Mouse (Mus musculus): ENCODE results near the gene Kcnk13. TPM values are rescaled to one million over a fixed set of nuclear protein-coding genes. Genes with fewer than 3 reads are reported as not detected.
"Not testable (repeated sequence)": the region's sequence is repeated elsewhere in the genome, so short reads cannot be mapped to it uniquely, and the experiment has no call there.

The Kcnk13 gene
- polyA plus RNA-seq, 1 experiment from 2014 or later: 0.44 TPM

GRCm38 (mm10) chr12:99971205-99971894 lies 7.1 kb downstream of the Kcnk13 start:
- H3K4me1 ChIP-seq: peaks cover 10% of the 10 kb centered on the region
- not testable (repeated sequence) for DNase-seq (ENCODE audit: low spot score); H3K36me3 ChIP-seq; H3K9me3 ChIP-seq (replicated peaks); H3K27ac ChIP-seq; H3K4me3 ChIP-seq
- peaks cover 42% of the 10 kb centered on the region for H3K27me3 ChIP-seq (ENCODE audit: low read depth, poor library complexity, severe bottlenecking)
- 77% methylated on average over 7 of the region's 7 CpGs for WGBS

- WGBS: 54% methylated on average over 7 of the region's 7 CpGs
- H3K36me3 ChIP-seq: no peaks in the 10 kb centered on the region
- no peak overlapping the region for H3K27ac ChIP-seq
- peaks cover 27% of the 10 kb centered on the region for H3K27me3 ChIP-seq (ENCODE audit: low read depth, poor library complexity, severe bottlenecking)
- peak; percentile 23 for DNase-seq (ENCODE audit: low spot score)
- H3K9me3 ChIP-seq (replicated peaks): no peaks in the 10 kb centered on the region
- no peak overlapping the region for H3K4me3 ChIP-seq
- no peaks in the 10 kb centered on the region for H3K4me1 ChIP-seq
Observed at GRCm38 (mm10) chr12:99972825-99973224, 8.5 kb downstream of the Kcnk13 start.

- DNase-seq (ENCODE audit: low spot score): peak; percentile 23
- H3K36me3 ChIP-seq: no peaks in the 10 kb centered on the region
- no peak overlapping the region for H3K27ac ChIP-seq
- peaks cover 19% of the 10 kb centered on the region for H3K27me3 ChIP-seq (ENCODE audit: low read depth, poor library complexity, severe bottlenecking)
- H3K4me3 ChIP-seq: no peak overlapping the region
- no peaks in the 10 kb centered on the region for H3K4me1 ChIP-seq
- 90% methylated on average over 1 of the region's 1 CpGs for WGBS
- no peaks in the 10 kb centered on the region for H3K9me3 ChIP-seq (replicated peaks)
Observed at GRCm38 (mm10) chr12:99973659-99974058, 9.4 kb downstream of the Kcnk13 start.

- no peak for DNase-seq (ENCODE audit: low spot score)
- Histone ChIP-seq H3K36me3 (no peaks in the 10 kb centered on the region), H3K4me3 (no peak overlapping the region), H3K27me3 (ENCODE audit: low read depth, poor library complexity, severe bottlenecking) (no peaks in the 10 kb centered on the region), H3K4me1 (no peaks in the 10 kb centered on the region), H3K27ac (no peak overlapping the region), H3K9me3 (replicated peaks) (no peaks in the 10 kb centered on the region)
- 87% methylated on average over 4 of the region's 4 CpGs for WGBS
Observed at GRCm38 (mm10) chr12:99979541-99979940, 15.2 kb downstream of the Kcnk13 start.

GRCm38 (mm10) chr12:99986797-99987196 lies 22.5 kb downstream of the Kcnk13 start:
- DNase-seq (ENCODE audit: low spot score): no peak
- Histone ChIP-seq H3K36me3 (no peaks in the 10 kb centered on the region), H3K4me3 (no peak overlapping the region), H3K4me1 (no peaks in the 10 kb centered on the region), H3K9me3 (replicated peaks) (no peaks in the 10 kb centered on the region), H3K27ac (no peak overlapping the region), H3K27me3 (ENCODE audit: low read depth, poor library complexity, severe bottlenecking) (no peaks in the 10 kb centered on the region)
- 94% methylated on average over 5 of the region's 5 CpGs for WGBS

- Histone ChIP-seq H3K36me3 (no peaks in the 10 kb centered on the region), H3K27ac (no peak overlapping the region), H3K9me3 (replicated peaks) (no peaks in the 10 kb centered on the region), H3K27me3 (ENCODE audit: low read depth, poor library complexity, severe bottlenecking) (no peaks in the 10 kb centered on the region), H3K4me1 (no peaks in the 10 kb centered on the region), H3K4me3 (no peak overlapping the region)
- DNase-seq (ENCODE audit: low spot score): no peak
- 93% methylated on average over 2 of the region's 2 CpGs for WGBS
Observed at GRCm38 (mm10) chr12:99988144-99988543, 23.8 kb downstream of the Kcnk13 start.

- 94% methylated on average over 11 of the region's 11 CpGs for WGBS
- H3K4me3 ChIP-seq: no peak overlapping the region
- H3K36me3 ChIP-seq: no peaks in the 10 kb centered on the region
- H3K9me3 ChIP-seq (replicated peaks): no peaks in the 10 kb centered on the region
- no peaks in the 10 kb centered on the region for H3K4me1 ChIP-seq
- no peak for DNase-seq (ENCODE audit: low spot score)
- H3K27ac ChIP-seq: no peak overlapping the region
- H3K27me3 ChIP-seq (ENCODE audit: low read depth, poor library complexity, severe bottlenecking): no peaks in the 10 kb centered on the region
Observed at GRCm38 (mm10) chr12:99992362-99992862, 28.1 kb downstream of the Kcnk13 start.

GRCm38 (mm10) chr12:99993146-99993890 lies 29.0 kb downstream of the Kcnk13 start:
- Histone ChIP-seq H3K27me3 (ENCODE audit: low read depth, poor library complexity, severe bottlenecking) (no peaks in the 10 kb centered on the region), H3K9me3 (replicated peaks) (no peaks in the 10 kb centered on the region), H3K4me3 (no peak overlapping the region), H3K4me1 (no peaks in the 10 kb centered on the region), H3K36me3 (no peaks in the 10 kb centered on the region), H3K27ac (no peak overlapping the region)
- DNase-seq (ENCODE audit: low spot score): no peak
- 87% methylated on average over 10 of the region's 10 CpGs for WGBS

- Histone ChIP-seq H3K27ac (no peak overlapping the region), H3K4me1 (no peaks in the 10 kb centered on the region), H3K4me3 (no peak overlapping the region), H3K27me3 (ENCODE audit: low read depth, poor library complexity, severe bottlenecking) (no peaks in the 10 kb centered on the region), H3K9me3 (replicated peaks) (no peaks in the 10 kb centered on the region), H3K36me3 (no peaks in the 10 kb centered on the region)
- WGBS: 92% methylated on average over 5 of the region's 5 CpGs
- no peak for DNase-seq (ENCODE audit: low spot score)
Observed at GRCm38 (mm10) chr12:99995951-99996350, 31.7 kb downstream of the Kcnk13 start.

- 84% methylated on average over 5 of the region's 5 CpGs for WGBS
- Histone ChIP-seq H3K9me3 (replicated peaks) (no peaks in the 10 kb centered on the region), H3K27ac (no peak overlapping the region), H3K36me3 (no peaks in the 10 kb centered on the region), H3K4me1 (peaks cover 15% of the 10 kb centered on the region), H3K4me3 (no peak overlapping the region), H3K27me3 (ENCODE audit: low read depth, poor library complexity, severe bottlenecking) (no peaks in the 10 kb centered on the region)
- no peak for DNase-seq (ENCODE audit: low spot score)
Observed at GRCm38 (mm10) chr12:99999726-100000125, 35.4 kb downstream of the Kcnk13 start.

- peaks cover 15% of the 10 kb centered on the region for H3K4me1 ChIP-seq
- no peak overlapping the region for H3K27ac ChIP-seq
- no peak for DNase-seq (ENCODE audit: low spot score)
- H3K4me3 ChIP-seq: no peak overlapping the region
- 92% methylated on average over 7 of the region's 7 CpGs for WGBS
- no peaks in the 10 kb centered on the region for H3K36me3 ChIP-seq
- H3K27me3 ChIP-seq (ENCODE audit: low read depth, poor library complexity, severe bottlenecking): no peaks in the 10 kb centered on the region
- H3K9me3 ChIP-seq (replicated peaks): no peaks in the 10 kb centered on the region
Observed at GRCm38 (mm10) chr12:100000381-100000780, 36.1 kb downstream of the Kcnk13 start.

- no peak for DNase-seq (ENCODE audit: low spot score)
- 93% methylated on average over 3 of the region's 3 CpGs for WGBS
- Histone ChIP-seq H3K4me3 (no peak overlapping the region), H3K36me3 (no peaks in the 10 kb centered on the region), H3K9me3 (replicated peaks) (no peaks in the 10 kb centered on the region), H3K27ac (no peak overlapping the region), H3K4me1 (peaks cover 15% of the 10 kb centered on the region), H3K27me3 (ENCODE audit: low read depth, poor library complexity, severe bottlenecking) (no peaks in the 10 kb centered on the region)
Observed at GRCm38 (mm10) chr12:100001246-100001645, 36.9 kb downstream of the Kcnk13 start.

GRCm38 (mm10) chr12:100001910-100002309 lies 37.6 kb downstream of the Kcnk13 start:
- no peaks in the 10 kb centered on the region for H3K9me3 ChIP-seq (replicated peaks)
- 65% methylated on average over 3 of the region's 3 CpGs for WGBS
- no peak for DNase-seq (ENCODE audit: low spot score)

More at GRCm38 (mm10) chr12:100001910-100002309, 37.6 kb downstream of the Kcnk13 start:
- no peak overlapping the region for H3K27ac ChIP-seq
- H3K4me1 ChIP-seq: peaks cover 15% of the 10 kb centered on the region
- no peaks in the 10 kb centered on the region for H3K36me3 ChIP-seq
- no peaks in the 10 kb centered on the region for H3K27me3 ChIP-seq (ENCODE audit: low read depth, poor library complexity, severe bottlenecking)
- no peak overlapping the region for H3K4me3 ChIP-seq
